Mouse (Mus musculus): ENCODE measurements around the gene Gpha2.

GRCm38 (mm10) chr19:6182534-6182933 is 43.6 kb upstream of the Gpha2 start:
- TF ChIP-seq CTCF (IDR thresholded peaks at IDR 0.05; ENCODE audit: extremely low read depth, insufficient read length, insufficient replicate concordance, low read depth, low read length) = no peak
- TF ChIP-seq POLR2A (IDR thresholded peaks at IDR 0.05; ENCODE audit: low read depth, low read length) = no peak

All from small intestine, adult 2 months (tissue).